Mouse (Mus musculus) liver, embryonic 15.5 days (tissue): ENCODE measurements at regions not wholly inside any gene's neighbourhood (a gene's known extent, or its start where the extent isn't known, plus 50 kb on each side); places are given as distances from the start of the nearest gene placed in this dataset.

Source experiments
- ATAC-seq: fragments of 200-750 bp; cut with Nextera tagmentation; 2 replicates; pipeline ENCODE4 v1.8.0; 2017; ENCODE audit warnings: moderate number of reproducible peaks, mild to moderate bottlenecking, moderate library complexity; ENCODE audit not compliant: insufficient read depth
- H3K27ac ChIP-seq: fragments of 300-500 bp; sonication (generic); replicated peaks from 2 replicates; pipeline ENCODE4 v1.5.1; 2015; ENCODE audit warnings: mild to moderate bottlenecking, inconsistent platforms
- H3K27me3 ChIP-seq: fragments of 300-500 bp; sonication (generic); 2 replicates; pipeline ENCODE4 v1.6.1; 2015; ENCODE audit warnings: mild to moderate bottlenecking, inconsistent platforms
- H3K36me3 ChIP-seq: fragments of 300-500 bp; sonication (generic); replicated peaks from 2 replicates; pipeline ENCODE4 v1.6.1; 2015; ENCODE audit warnings: moderate library complexity, mild to moderate bottlenecking, inconsistent platforms
- H3K4me1 ChIP-seq: fragments of 300-500 bp; sonication (generic); replicated peaks from 2 replicates; pipeline ENCODE4 v1.6.1; 2015; ENCODE audit warnings: inconsistent platforms
- H3K4me2 ChIP-seq: fragments of 300-500 bp; sonication (generic); 2 replicates; pipeline ENCODE4 v1.6.1; 2015; ENCODE audit warnings: moderate library complexity, mild to moderate bottlenecking, inconsistent platforms
- H3K4me3 ChIP-seq: fragments of 300-500 bp; sonication (generic); replicated peaks from 2 replicates; pipeline ENCODE4 v1.5.1; 2015; ENCODE audit warnings: mild to moderate bottlenecking, inconsistent platforms
- H3K9ac ChIP-seq: fragments of 300-500 bp; sonication (generic); 2 replicates; pipeline ENCODE4 v1.6.1; 2015; ENCODE audit warnings: moderate library complexity, mild to moderate bottlenecking, inconsistent platforms
- H3K9me3 ChIP-seq: fragments of 300-500 bp; sonication (generic); replicated peaks from 2 replicates; pipeline ENCODE4 v1.6.1; 2016; ENCODE audit warnings: inconsistent platforms
- WGBS: fragments of 180-500 bp; shearing (Covaris S2); methylation state at CpG from one replicate; pipeline ENCODE4 v1.1.7; 2015; ENCODE audit warnings: mixed read lengths; ENCODE audit not compliant: insufficient replicate concordance; 5-methylcytosine and 5-hydroxymethylcytosine counted together

GRCm38 (mm10) chr3:143022486-143022885, 140.7 kb upstream of the Pkn2 start:
- no peak overlapping the region for H3K9ac ChIP-seq
- no peak for ATAC-seq
- no peaks in the 10 kb centered on the region; the same call in 1 of the 2 replicates for H3K4me1 ChIP-seq
- H3K9me3 ChIP-seq, result no peaks in the 10 kb centered on the region
- no peak overlapping the region for H3K4me3 ChIP-seq
- no peaks in the 10 kb centered on the region for H3K27me3 ChIP-seq
- H3K4me2 ChIP-seq, result no peak overlapping the region
- 40% methylated on average over 4 of the region's 4 CpGs for WGBS
- H3K27ac ChIP-seq, result no peak overlapping the region
- no peaks in the 10 kb centered on the region for H3K36me3 ChIP-seq

- WGBS, result 20% methylated on average over 11 of the region's 11 CpGs
Measured at GRCm38 (mm10) chr3:143021159-143021871, 139.5 kb upstream of the Pkn2 start.

GRCm38 (mm10) chr3:143017480-143017879, 135.7 kb upstream of the Pkn2 start:
- WGBS, result 72% methylated on average over 4 of the region's 4 CpGs
- H3K4me2 ChIP-seq, result no peak overlapping the region
- H3K4me1 ChIP-seq, result no peaks in the 10 kb centered on the region; the same call in 1 of the 2 replicates
- H3K9me3 ChIP-seq, result no peaks in the 10 kb centered on the region
- no peak overlapping the region for H3K9ac ChIP-seq
- H3K36me3 ChIP-seq, result no peaks in the 10 kb centered on the region
- H3K4me3 ChIP-seq, result no peak overlapping the region
- no peak for ATAC-seq
- H3K27ac ChIP-seq, result no peak overlapping the region
- no peaks in the 10 kb centered on the region for H3K27me3 ChIP-seq

More at GRCm38 (mm10) chr3:143021159-143021871, 139.5 kb upstream of the Pkn2 start:
- H3K27ac ChIP-seq, result no peak overlapping the region
- no peaks in the 10 kb centered on the region for H3K36me3 ChIP-seq
- no peaks in the 10 kb centered on the region for H3K9me3 ChIP-seq
- ATAC-seq, result 0 out of 2 replicates have a peak, but pooled peaks have one; percentile 34
- H3K4me3 ChIP-seq, result no peak overlapping the region
- H3K4me2 ChIP-seq, result peak overlapping the region; percentile 32; the same call in 1 of the 2 replicates
- H3K27me3 ChIP-seq, result no peaks in the 10 kb centered on the region
- H3K4me1 ChIP-seq, result no peaks in the 10 kb centered on the region; the same call in 1 of the 2 replicates
- H3K9ac ChIP-seq, result no peak overlapping the region

GRCm38 (mm10) chr3:143016758-143017157, 135.0 kb upstream of the Pkn2 start:
- H3K27me3 ChIP-seq, result no peaks in the 10 kb centered on the region
- whole genome bisulfite sequencing, result 25% methylated on average over 5 of the region's 5 CpGs

GRCm38 (mm10) chr3:143014421-143014820, 132.6 kb upstream of the Pkn2 start:
- ATAC-seq, result no peak
- Histone ChIP-seq H3K4me2 (no peak overlapping the region), H3K9ac (no peak overlapping the region), H3K4me3 (no peak overlapping the region), H3K4me1 (no peaks in the 10 kb centered on the region), H3K27me3 (no peaks in the 10 kb centered on the region), H3K9me3 (no peaks in the 10 kb centered on the region), H3K36me3 (no peaks in the 10 kb centered on the region), H3K27ac (no peak overlapping the region)
- WGBS, result 14% methylated on average over 4 of the region's 4 CpGs

More at GRCm38 (mm10) chr3:143016758-143017157, 135.0 kb upstream of the Pkn2 start:
- H3K9ac ChIP-seq, result no peak overlapping the region
- H3K27ac ChIP-seq, result no peak overlapping the region
- H3K9me3 ChIP-seq, result no peaks in the 10 kb centered on the region
- H3K4me2 ChIP-seq, result no peak overlapping the region
- no peaks in the 10 kb centered on the region; the same call in 1 of the 2 replicates for H3K4me1 ChIP-seq
- ATAC-seq, result no peak
- H3K36me3 ChIP-seq, result no peaks in the 10 kb centered on the region
- H3K4me3 ChIP-seq, result no peak overlapping the region

- Histone ChIP-seq H3K9ac (no peak overlapping the region), H3K27me3 (no peaks in the 10 kb centered on the region), H3K27ac (no peak overlapping the region), H3K4me2 (no peak overlapping the region), H3K4me1 (no peaks in the 10 kb centered on the region), H3K4me3 (no peak overlapping the region), H3K9me3 (no peaks in the 10 kb centered on the region), H3K36me3 (no peaks in the 10 kb centered on the region)
- ATAC-seq, result no peak
- WGBS, result 62% methylated on average over 3 of the region's 3 CpGs
Measured at GRCm38 (mm10) chr3:143007047-143007446, 125.2 kb upstream of the Pkn2 start.

- no peaks in the 10 kb centered on the region for H3K4me1 ChIP-seq
- 61% methylated on average over 5 of the region's 5 CpGs for WGBS
- no peak overlapping the region for H3K27ac ChIP-seq
- ATAC-seq, result no peak
- no peaks in the 10 kb centered on the region for H3K27me3 ChIP-seq
- H3K4me2 ChIP-seq, result no peak overlapping the region
- no peak overlapping the region for H3K9ac ChIP-seq
- H3K4me3 ChIP-seq, result no peak overlapping the region
- no peaks in the 10 kb centered on the region for H3K9me3 ChIP-seq
- no peaks in the 10 kb centered on the region for H3K36me3 ChIP-seq
Measured at GRCm38 (mm10) chr3:143001952-143002351, 120.1 kb upstream of the Pkn2 start.

GRCm38 (mm10) chr3:142995981-142996743, 114.4 kb upstream of the Pkn2 start:
- ATAC-seq, result no peak
- WGBS, result 48% methylated on average over 3 of the region's 3 CpGs
- Histone ChIP-seq H3K27me3 (no peaks in the 10 kb centered on the region), H3K36me3 (no peaks in the 10 kb centered on the region), H3K4me1 (no peaks in the 10 kb centered on the region), H3K9me3 (no peaks in the 10 kb centered on the region), H3K4me2 (no peak overlapping the region), H3K27ac (no peak overlapping the region), H3K9ac (no peak overlapping the region), H3K4me3 (no peak overlapping the region)

- Histone ChIP-seq H3K4me3 (no peak overlapping the region), H3K4me1 (no peaks in the 10 kb centered on the region), H3K9me3 (no peaks in the 10 kb centered on the region), H3K27me3 (no peaks in the 10 kb centered on the region), H3K36me3 (no peaks in the 10 kb centered on the region), H3K27ac (no peak overlapping the region), H3K4me2 (no peak overlapping the region), H3K9ac (no peak overlapping the region)
- 70% methylated on average over 5 of the region's 5 CpGs for WGBS
- no peak for ATAC-seq
Measured at GRCm38 (mm10) chr3:142984547-142984946, 102.7 kb upstream of the Pkn2 start.

- WGBS, result 67% methylated on average over 3 of the region's 3 CpGs
- H3K4me1 ChIP-seq, result no peaks in the 10 kb centered on the region
- no peak overlapping the region for H3K4me3 ChIP-seq
- no peaks in the 10 kb centered on the region for H3K9me3 ChIP-seq
- no peaks in the 10 kb centered on the region for H3K27me3 ChIP-seq
- ATAC-seq, result no peak
- H3K27ac ChIP-seq, result no peak overlapping the region
- H3K9ac ChIP-seq, result no peak overlapping the region
- no peaks in the 10 kb centered on the region for H3K36me3 ChIP-seq
- no peak overlapping the region for H3K4me2 ChIP-seq
Measured at GRCm38 (mm10) chr3:142981221-142981620, 99.4 kb upstream of the Pkn2 start.

GRCm38 (mm10) chr3:142979161-142979560, 97.4 kb upstream of the Pkn2 start:
- Histone ChIP-seq H3K36me3 (no peaks in the 10 kb centered on the region), H3K4me2 (no peak overlapping the region), H3K9me3 (no peaks in the 10 kb centered on the region), H3K4me1 (no peaks in the 10 kb centered on the region), H3K9ac (no peak overlapping the region), H3K27ac (no peak overlapping the region), H3K27me3 (no peaks in the 10 kb centered on the region), H3K4me3 (no peak overlapping the region)
- WGBS, result 48% methylated on average over 4 of the region's 4 CpGs
- ATAC-seq, result no peak
